Mouse (Mus musculus) embryonic fibroblast, embryonic 13.5 days (primary cell): ENCODE measurements around the gene Tbc1d4.

Source experiments
- CTCF ChIP-seq: IDR thresholded peaks from 2 replicates; pipeline ENCODE4 v1.5.1; 2011; ENCODE audit warnings: mild to moderate bottlenecking, control low read depth, low read length, moderate library complexity, borderline replicate concordance; ENCODE audit not compliant: insufficient read depth
- POLR2A ChIP-seq: IDR thresholded peaks from 2 replicates; pipeline ENCODE4 v1.6.1; 2011; ENCODE audit warnings: low read depth, mild to moderate bottlenecking, control low read depth, low read length, moderate library complexity

- TF ChIP-seq CTCF (no peak), POLR2A (no peak)
These were observed 92.1 kb downstream of the Tbc1d4 start for GRCm38 (mm10) chr14:101516864-101517263.
